ENCODE assay signal across 14 mouse cellular contexts in the genomic region with DNA sequence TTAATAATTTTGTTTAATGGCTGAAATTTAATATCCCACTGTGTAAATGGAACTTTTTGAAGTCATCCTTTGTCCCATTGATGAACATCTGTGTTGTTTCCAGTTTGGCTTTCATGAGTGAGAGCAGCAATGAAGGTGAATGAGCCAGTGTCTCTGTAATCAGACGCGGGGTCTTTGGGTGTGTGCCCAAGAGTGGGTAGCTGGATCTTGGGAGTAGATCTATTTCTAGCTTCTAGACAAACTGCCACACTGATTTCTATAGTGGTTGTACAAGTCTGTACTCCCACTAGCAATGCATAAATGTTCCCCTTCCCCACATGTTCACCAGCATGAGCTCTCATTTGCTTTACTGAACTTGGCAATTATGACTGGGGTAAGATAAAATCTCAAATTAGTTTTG.
DNase-seq lines count a peak whose midpoint lies in the region.
"Had no signal": no experiment of that assay in that cellular context is flagged by ENCODE, and none has a peak within 500 bp of the region (broad histone marks: within the 10 kb centered on the region; RNA-seq: fewer than 3 reads in every experiment).

No protein-coding gene starts in this region.

- peak; percentile 53 to 62 for DNase-seq in right cerebral cortex, postnatal 10 days (ENCODE audit: low spot score in 2 of 2)
- DNase-seq in right cerebral cortex, postnatal 25 days: no peak
- DNase-seq in right cerebral cortex, postnatal 14 days: peak; percentile 33
- DNase-seq in right cerebral cortex, adult 2 months (ENCODE audit: low spot score in 2 of 2): no peak
- DNase-seq: adrenal gland, adult 2 months; adrenal gland, adult 8-10 months; adrenal gland, postnatal 10 days; adrenal gland, postnatal 14 days; adrenal gland, postnatal 25 days; adrenal gland, postnatal 36 days; B cell, adult 2 months; cerebellum, adult 11 months; cerebellum, adult 11-12 months; cerebellum, adult 18-20 months had no signal

Comparison
In these comparisons a context has a peak if more than half of its experiments do, and no peak if none do; other contexts are left out.
1. DNase-seq: peak in right cerebral cortex, postnatal 10 days (2 of 2) and right cerebral cortex, postnatal 14 days (single experiment); none in right cerebral cortex, postnatal 25 days (single experiment) and right cerebral cortex, adult 2 months (0 of 2).